Mouse (Mus musculus) ovary, postnatal 14 days (tissue): ENCODE measurements at regions not wholly inside any gene's neighbourhood (a gene's known extent, or its start where the extent isn't known, plus 50 kb on each side); places are given as distances from the start of the nearest gene placed in this dataset.
"Not testable (repeated sequence)": the region's sequence is repeated elsewhere in the genome, so short reads cannot be mapped to it uniquely, and the experiment has no call there.

Experiments
- DNase-seq: peaks from one replicate; pipeline ENCODE4 v3.0.0; 2022; ENCODE audit warnings: low spot score

- no peak for DNase-seq
Observed at GRCm38 (mm10) chr13:52105989-52106642, 259.6 kb downstream of the Gadd45g start.

GRCm38 (mm10) chr13:52108349-52108921 is 262.0 kb downstream of the Gadd45g start:
- no peak for DNase-seq

GRCm38 (mm10) chr13:52109039-52109759 is 262.7 kb downstream of the Gadd45g start:
- DNase-seq, result no peak

- no peak for DNase-seq
Observed at GRCm38 (mm10) chr13:52110750-52111149, 264.3 kb downstream of the Gadd45g start.

GRCm38 (mm10) chr13:52113549-52113948 is 267.1 kb downstream of the Gadd45g start:
- no peak for DNase-seq

- no peak for DNase-seq
Observed at GRCm38 (mm10) chr13:52114431-52114830, 268.0 kb downstream of the Gadd45g start.

GRCm38 (mm10) chr13:52114962-52115361 is 268.5 kb downstream of the Gadd45g start:
- DNase-seq, result no peak

GRCm38 (mm10) chr13:52116241-52116640 is 269.8 kb downstream of the Gadd45g start:
- DNase-seq, result no peak

GRCm38 (mm10) chr13:52116756-52117155 is 270.3 kb downstream of the Gadd45g start:
- DNase-seq, result no peak

GRCm38 (mm10) chr13:52120795-52121194 is 274.3 kb downstream of the Gadd45g start:
- DNase-seq, result no peak

- no peak for DNase-seq
Observed at GRCm38 (mm10) chr13:52125037-52125436, 278.6 kb downstream of the Gadd45g start.

- DNase-seq, result no peak
Observed at GRCm38 (mm10) chr13:52127751-52128150, 281.3 kb downstream of the Gadd45g start.

GRCm38 (mm10) chr13:52129466-52129865 is 283.0 kb downstream of the Gadd45g start:
- DNase-seq, result no peak

- DNase-seq, result no peak
Observed at GRCm38 (mm10) chr13:52133202-52133601, 286.7 kb downstream of the Gadd45g start.

- DNase-seq, result no peak
Observed at GRCm38 (mm10) chr13:52138331-52138945, 292.0 kb downstream of the Gadd45g start.

- no peak for DNase-seq
Observed at GRCm38 (mm10) chr13:52139140-52139809, 292.8 kb downstream of the Gadd45g start.

GRCm38 (mm10) chr13:52140221-52140620 is 293.7 kb downstream of the Gadd45g start:
- DNase-seq, result no peak

- not testable (repeated sequence) for DNase-seq
Observed at GRCm38 (mm10) chr13:52144066-52144465, 297.6 kb downstream of the Gadd45g start.

GRCm38 (mm10) chr13:52145926-52146325 is 299.4 kb downstream of the Gadd45g start:
- DNase-seq, result no peak

- no peak for DNase-seq
Observed at GRCm38 (mm10) chr13:52150281-52150680, 303.8 kb downstream of the Gadd45g start.

GRCm38 (mm10) chr13:52151777-52152176 is 305.3 kb downstream of the Gadd45g start:
- no peak for DNase-seq

GRCm38 (mm10) chr13:52152221-52152620 is 305.7 kb downstream of the Gadd45g start:
- DNase-seq, result no peak
